Mouse (Mus musculus): ENCODE data around the gene Hcrt.

GRCm38 (mm10) chr11:100719893-100720292 lies 42.8 kb downstream of the Hcrt start:
- TF ChIP-seq CTCF (IDR thresholded peaks at IDR 0.05; ENCODE audit: low read depth) (no peak), EP300 (IDR thresholded peaks at IDR 0.05; ENCODE audit: low read depth) (no peak)
